Mouse (Mus musculus) G1E (cell line): Measurements from ENCODE around the gene Mylk4. TPM values are rescaled to one million over a fixed set of nuclear protein-coding genes. Genes with fewer than 3 reads are reported as not detected.

ENCODE experiments used
- ATAC-seq: 2 replicates; pipeline ENCODE4 v1.8.0; 2016; ENCODE audit warnings: mild to moderate bottlenecking; ENCODE audit not compliant: insufficient number of reproducible peaks, poor library complexity, low FRiP score, severe bottlenecking; ENCODE audit errors: extremely low read depth
- DNase-seq: peaks from one replicate; pipeline ENCODE4 v3.0.0; 2012; ENCODE audit warnings: low spot score
- H3K27me3 ChIP-seq: 2 replicates; pipeline ENCODE4 v1.6.1; 2012; ENCODE audit warnings: mild to moderate bottlenecking, low read length, inconsistent platforms; ENCODE audit not compliant: insufficient read depth
- H3K36me3 ChIP-seq: replicated peaks from 2 replicates; pipeline ENCODE3; 2012; ENCODE audit warnings: mild to moderate bottlenecking, inconsistent platforms
- H3K4me1 ChIP-seq: 2 replicates; pipeline ENCODE4 v1.6.1; 2012; ENCODE audit warnings: low read depth, low read length, inconsistent platforms, mixed read lengths; ENCODE audit not compliant: insufficient read depth
- H3K4me3 ChIP-seq: 2 replicates; pipeline ENCODE4 v1.5.1; 2012; ENCODE audit warnings: low read depth, mild to moderate bottlenecking, inconsistent platforms, low read length, moderate library complexity, mixed read lengths
- H3K9me3 ChIP-seq: replicated peaks from 2 replicates; pipeline ENCODE4 v1.6.1; 2012; ENCODE audit warnings: inconsistent platforms
- CTCF ChIP-seq: IDR thresholded peaks from 2 replicates; pipeline ENCODE4 v1.5.1; 2012; ENCODE audit warnings: low read depth, low read length, inconsistent platforms, mixed read lengths
- GATA1 ChIP-seq: IDR thresholded peaks from 2 replicates; pipeline ENCODE4 v1.6.1; 2012; ENCODE audit warnings: borderline replicate concordance, low read length, inconsistent platforms, mixed read lengths
- GATA2 ChIP-seq: IDR thresholded peaks from 2 replicates; pipeline ENCODE4 v1.6.1; 2012; ENCODE audit warnings: low read depth, low read length, inconsistent platforms, borderline replicate concordance
- POLR2AphosphoS5 ChIP-seq: IDR thresholded peaks from 2 replicates; pipeline ENCODE4 v1.6.1; 2012; ENCODE audit warnings: low read depth, low read length, inconsistent platforms; ENCODE audit not compliant: insufficient replicate concordance
- TAL1 ChIP-seq: conservative IDR thresholded peaks from 2 replicates; pipeline ENCODE4 v1.6.1; 2012; ENCODE audit warnings: low read depth, low read length, inconsistent platforms, mixed read lengths
- polyA plus RNA-seq: library from polyadenylated mRNA; stranded (reverse); fragments of >175 nt; gene quantifications from 2 replicates; pipeline ENCODE4 v1.2.3, GENCODE M21; 2012
- total RNA-seq, 2 experiments: library from RNA; stranded (forward) in 1 of 2; stranded (reverse) in 1 of 2; fragments of 200-1000 nt in 1 of 2; fragments of >200 nt in 1 of 2; fragmentation: Nextera tagmentation in 1 of 2; gene quantifications; 2 replicates each; pipeline ENCODE4 v1.2.3; 2014 to 2017

Gene Mylk4
- total and polyA plus RNA-seq, 3 experiments, result 0.05 TPM; not detected in 2

GRCm38 (mm10) chr13:32827111-32827822 is 43.5 kb upstream of the Mylk4 start:
- peaks cover 21% of the 10 kb centered on the region for H3K36me3 ChIP-seq

DNA sequence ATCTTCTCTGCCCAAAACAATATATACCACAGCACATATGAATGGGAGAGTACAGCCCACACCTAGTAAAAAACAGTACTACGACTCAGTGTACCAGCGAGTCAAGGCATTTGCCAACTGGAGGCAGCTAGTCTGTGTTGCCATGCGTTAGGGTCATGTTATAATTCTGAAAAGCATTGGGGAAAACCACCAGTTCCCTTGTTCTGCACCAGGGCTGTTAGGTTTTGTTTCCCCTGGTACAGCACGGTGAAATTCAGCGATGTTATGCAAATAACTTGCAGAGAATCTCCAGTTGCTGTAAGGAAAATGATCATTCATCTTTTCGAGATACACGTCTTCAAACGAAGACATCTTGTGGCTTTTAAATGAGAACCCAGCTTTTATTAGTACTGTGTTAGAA is 41.8 kb upstream of the Mylk4 start:
- no peak for DNase-seq
- peaks cover 37% of the 10 kb centered on the region for H3K36me3 ChIP-seq
- H3K9me3 ChIP-seq, result no peaks in the 10 kb centered on the region
- no peak for ATAC-seq
- H3K4me3 ChIP-seq, result no peak overlapping the region
- no peaks in the 10 kb centered on the region for H3K4me1 ChIP-seq
- no peak for TF ChIP-seq POLR2AphosphoS5
- TF ChIP-seq CTCF, result no peak
- no peak for TF ChIP-seq GATA2
- TF ChIP-seq TAL1, result no peak
- TF ChIP-seq GATA1, result no peak
- H3K27me3 ChIP-seq, result peaks cover 4% of the 10 kb centered on the region; the same call in 1 of the 2 replicates

More at GRCm38 (mm10) chr13:32827111-32827822, 43.5 kb upstream of the Mylk4 start:
- no peak overlapping the region for H3K4me3 ChIP-seq
- DNase-seq, result no peak
- ATAC-seq, result no peak
- H3K27me3 ChIP-seq, result peaks cover 4% of the 10 kb centered on the region; the same call in 1 of the 2 replicates
- H3K9me3 ChIP-seq, result no peaks in the 10 kb centered on the region
- TF ChIP-seq CTCF (no peak), POLR2AphosphoS5 (no peak), GATA1 (no peak), GATA2 (no peak), TAL1 (no peak)
- no peaks in the 10 kb centered on the region for H3K4me1 ChIP-seq

GRCm38 (mm10) chr13:32824377-32825330 is 40.9 kb upstream of the Mylk4 start:
- no peak for ATAC-seq
- DNase-seq, result no peak

GRCm38 (mm10) chr13:32823126-32823525 is 39.4 kb upstream of the Mylk4 start:
- ATAC-seq, result no peak
- no peaks in the 10 kb centered on the region for H3K4me1 ChIP-seq
- TF ChIP-seq GATA2 (no peak), GATA1 (no peak), CTCF (no peak), TAL1 (no peak), POLR2AphosphoS5 (no peak)
- no peak overlapping the region for H3K4me3 ChIP-seq
- no peaks in the 10 kb centered on the region for H3K9me3 ChIP-seq
- no peak for DNase-seq
- H3K27me3 ChIP-seq, result no peaks in the 10 kb centered on the region
- peaks cover 61% of the 10 kb centered on the region for H3K36me3 ChIP-seq

More at GRCm38 (mm10) chr13:32824377-32825330, 40.9 kb upstream of the Mylk4 start:
- Histone ChIP-seq H3K9me3 (no peaks in the 10 kb centered on the region), H3K36me3 (peaks cover 46% of the 10 kb centered on the region), H3K4me3 (no peak overlapping the region), H3K27me3 (peaks cover 3% of the 10 kb centered on the region; the same call in 1 of the 2 replicates), H3K4me1 (no peaks in the 10 kb centered on the region)
- TF ChIP-seq CTCF (no peak), GATA2 (no peak), POLR2AphosphoS5 (no peak), TAL1 (no peak), GATA1 (no peak)

- no peaks in the 10 kb centered on the region for H3K9me3 ChIP-seq
- DNase-seq (no peak), ATAC-seq (no peak)
- no peaks in the 10 kb centered on the region for H3K4me1 ChIP-seq
- TF ChIP-seq GATA2 (no peak), POLR2AphosphoS5 (no peak), TAL1 (no peak), CTCF (no peak)
- no peak overlapping the region for H3K4me3 ChIP-seq
- no peaks in the 10 kb centered on the region for H3K27me3 ChIP-seq
- peaks cover 74% of the 10 kb centered on the region for H3K36me3 ChIP-seq
Measured at GRCm38 (mm10) chr13:32821671-32822070, 37.9 kb upstream of the Mylk4 start.

DNA sequence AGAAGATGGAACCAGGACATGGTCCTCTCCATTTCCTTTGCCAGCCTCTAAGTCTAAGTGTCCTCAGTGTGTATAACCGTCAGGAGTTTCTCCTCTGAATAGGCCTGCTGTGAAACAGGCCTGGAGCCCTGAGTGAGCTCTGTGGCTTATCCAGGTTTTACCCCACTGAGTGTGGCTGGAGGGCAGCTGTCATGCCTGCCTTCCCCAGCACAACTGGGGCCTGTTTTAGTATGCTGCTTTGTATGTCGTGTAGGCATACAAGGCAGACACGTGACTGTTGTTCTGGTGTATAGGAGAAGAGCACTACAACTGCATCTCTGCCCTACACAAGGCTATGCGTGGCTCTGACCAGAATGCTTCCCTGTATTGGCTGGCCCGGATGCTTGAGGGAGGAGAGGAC is 36.2 kb upstream of the Mylk4 start:
- Histone ChIP-seq H3K4me1 (no peaks in the 10 kb centered on the region), H3K4me3 (no peak overlapping the region), H3K36me3 (peaks cover 84% of the 10 kb centered on the region), H3K9me3 (no peaks in the 10 kb centered on the region), H3K27me3 (no peaks in the 10 kb centered on the region)
- ATAC-seq (no peak), DNase-seq (no peak)
- no peak for TF ChIP-seq GATA1
